Mouse (Mus musculus) ovary, adult 2 months (tissue): ENCODE measurements around the gene Vmn2r81. TPM values are rescaled to one million over a fixed set of nuclear protein-coding genes. Genes with fewer than 3 reads are reported as not detected.

Source experiments
- polyA plus RNA-seq: library from polyadenylated mRNA; depleted of rRNA; stranded (reverse); fragments of >200 nt; gene quantifications from 2 replicates; pipeline ENCODE4 v1.2.3, GENCODE M21; 2012; rRNA removed

Gene Vmn2r81
- not detected in 2 replicates for polyA plus RNA-seq

GRCm38 (mm10) chr10:79247392-79247791 is at the start of gene Vmn2r81:
Vmn2r81 (plus strand) TSS chr10:79247692.

Other genes starting within 250 kb of the Vmn2r81 start
- gene Olfr1351, start 235.2 kb upstream of the Vmn2r81 start, polyA plus RNA-seq = not detected in 2 replicates
- not detected in 2 replicates for gene Olfr57, start 219.0 kb upstream of the Vmn2r81 start, polyA plus RNA-seq
- 1.9 and 2.4 TPM in 2 replicates for gene 2610008E11Rik, start 150.1 kb upstream of the Vmn2r81 start, polyA plus RNA-seq
- not detected in 2 replicates for gene Vmn2r80, start 98.9 kb upstream of the Vmn2r81 start, polyA plus RNA-seq
- not detected in 2 replicates for gene Vmn2r82, start 108.8 kb downstream of the Vmn2r81 start, polyA plus RNA-seq
- gene Vmn2r83, start 221.0 kb downstream of the Vmn2r81 start, polyA plus RNA-seq = not detected in 2 replicates